Comparison of ENCODE assay signal across 10 mouse cellular contexts in genomic region chr2:153851030-153851360, GRCm38 (mm10). TPM values are rescaled to one million over a fixed set of nuclear protein-coding genes. Genes with fewer than 3 reads are reported as not detected.
DNase-seq lines count a peak whose midpoint lies in the region; ATAC-seq and TF ChIP-seq lines count a peak whose summit lies in the region.
"Had no signal": no experiment of that assay in that cellular context is flagged by ENCODE, and none has a peak within 500 bp of the region (broad histone marks: within the 10 kb centered on the region; RNA-seq: fewer than 3 reads in every experiment).

No protein-coding gene starts in this region.

- WGBS in midbrain, embryonic 14.5 days, result 59% methylated on average over 4 of the region's 4 CpGs
- 63% methylated on average over 4 of the region's 4 CpGs for WGBS in midbrain, embryonic 11.5 days
- WGBS in hindbrain, postnatal 0 days, result 48% methylated on average over 4 of the region's 4 CpGs
- WGBS in limb, embryonic 10.5 days, result 59% methylated on average over 4 of the region's 4 CpGs
- whole genome bisulfite sequencing in midbrain, embryonic 16.5 days, result 57% methylated on average over 4 of the region's 4 CpGs

- no peak overlapping the region for H3K4me2 ChIP-seq in midbrain, embryonic 14.5 days (ENCODE audit: low read length)
- no peak overlapping the region for H3K4me2 ChIP-seq in midbrain, embryonic 11.5 days
- H3K4me2 ChIP-seq in hindbrain, postnatal 0 days (ENCODE audit: low read depth, low read length), result no peak overlapping the region
- no peak overlapping the region for H3K4me2 ChIP-seq in midbrain, embryonic 16.5 days (ENCODE audit: low read length)
- H3K4me2 ChIP-seq: embryonic facial prominence, embryonic 15.5 days had no signal

- peak; percentile 51; the same call in 1 of the 2 replicates for TF ChIP-seq CTCF in hindbrain, postnatal 0 days (IDR thresholded peaks at IDR 0.05; ENCODE audit: low read depth)

- no peak for ATAC-seq in midbrain, embryonic 14.5 days (ENCODE audit: low FRiP score, low TSS enrichment)
- no peak for ATAC-seq in midbrain, embryonic 11.5 days (ENCODE audit: low FRiP score)
- ATAC-seq in hindbrain, postnatal 0 days, result peak; percentile 29; the same call in 1 of the 2 replicates
- ATAC-seq in midbrain, embryonic 16.5 days, result no peak

- no peaks in the 10 kb centered on the region for H3K4me1 ChIP-seq in midbrain, embryonic 14.5 days (ENCODE audit: control insufficient read depth, insufficient read depth, low read length)
- H3K4me1 ChIP-seq in midbrain, embryonic 11.5 days (ENCODE audit: control insufficient read depth, insufficient read depth, low read length), result no peaks in the 10 kb centered on the region; the same call in 1 of the 2 replicates
- H3K4me1 ChIP-seq in hindbrain, postnatal 0 days (ENCODE audit: insufficient read depth, low read length), result no peaks in the 10 kb centered on the region
- H3K4me1 ChIP-seq in limb, embryonic 10.5 days, result 0 out of 2 replicates have a peak, but pooled peaks cover 4% of the 10 kb centered on the region
- no peaks in the 10 kb centered on the region for H3K4me1 ChIP-seq in midbrain, embryonic 16.5 days (ENCODE audit: control insufficient read depth, insufficient read depth, low read length)

- H3K9ac ChIP-seq in midbrain, embryonic 14.5 days (replicated peaks; ENCODE audit: low read length), result no peak overlapping the region
- H3K9ac ChIP-seq in midbrain, embryonic 11.5 days (ENCODE audit: low read length), result no peak overlapping the region
- no peak overlapping the region for H3K9ac ChIP-seq in hindbrain, postnatal 0 days (replicated peaks; ENCODE audit: low read length)
- H3K9ac ChIP-seq in midbrain, embryonic 16.5 days (ENCODE audit: low read depth, low read length), result no peak overlapping the region
- H3K9ac ChIP-seq: embryonic facial prominence, embryonic 15.5 days had no signal

- DNase-seq in midbrain, embryonic 14.5 days, result peak; percentile 62
- no peak for DNase-seq in midbrain, embryonic 11.5 days (ENCODE audit: low spot score, missing footprints)
- DNase-seq in adrenal gland, adult 8-10 months, result peak; percentile 45
- DNase-seq in embryo, embryonic 11.5 days (ENCODE audit: low read depth, low spot score), result peak; percentile 19
- peak; percentile 57 for DNase-seq in hindbrain, postnatal 0 days (ENCODE audit: low spot score)
- peak; percentile 48 for DNase-seq in limb, embryonic 10.5 days (ENCODE audit: low spot score)
- DNase-seq in retina, postnatal 7 days (ENCODE audit: low read depth, low spot score), result peak; percentile 31

- H3K27ac ChIP-seq in midbrain, embryonic 14.5 days (replicated peaks; ENCODE audit: low read depth, low read length), result no peak overlapping the region
- no peak overlapping the region for H3K27ac ChIP-seq in midbrain, embryonic 11.5 days (ENCODE audit: low read depth, low read length)
- no peak overlapping the region for H3K27ac ChIP-seq in hindbrain, postnatal 0 days
- H3K27ac ChIP-seq in limb, embryonic 10.5 days, result no peak overlapping the region
- H3K27ac ChIP-seq in midbrain, embryonic 16.5 days (ENCODE audit: low read length), result no peak overlapping the region
- H3K27ac ChIP-seq: embryonic facial prominence, embryonic 15.5 days had no signal

- H3K9me3 ChIP-seq in midbrain, embryonic 14.5 days (ENCODE audit: control insufficient read depth, low read length), result no peaks in the 10 kb centered on the region
- H3K9me3 ChIP-seq in midbrain, embryonic 11.5 days (ENCODE audit: control insufficient read depth, low read length), result no peaks in the 10 kb centered on the region
- H3K9me3 ChIP-seq in hindbrain, postnatal 0 days (ENCODE audit: low read length), result no peaks in the 10 kb centered on the region
- H3K9me3 ChIP-seq in limb, embryonic 10.5 days (replicated peaks), result no peaks in the 10 kb centered on the region
- H3K9me3 ChIP-seq in midbrain, embryonic 16.5 days (replicated peaks; ENCODE audit: control insufficient read depth, low read length, poor library complexity, severe bottlenecking), result no peaks in the 10 kb centered on the region
- H3K9me3 ChIP-seq: embryonic facial prominence, embryonic 15.5 days had no signal

- no peaks in the 10 kb centered on the region for H3K27me3 ChIP-seq in midbrain, embryonic 14.5 days (ENCODE audit: control insufficient read depth, insufficient read depth, low read length)
- no peaks in the 10 kb centered on the region for H3K27me3 ChIP-seq in midbrain, embryonic 11.5 days (ENCODE audit: control insufficient read depth, insufficient read depth, low read length)
- no peaks in the 10 kb centered on the region for H3K27me3 ChIP-seq in hindbrain, postnatal 0 days (ENCODE audit: insufficient read depth, low read length)
- H3K27me3 ChIP-seq in limb, embryonic 10.5 days (ENCODE audit: low read depth, poor library complexity, severe bottlenecking), result no peaks in the 10 kb centered on the region
- H3K27me3 ChIP-seq in midbrain, embryonic 16.5 days (ENCODE audit: control insufficient read depth, insufficient read depth, low read depth, low read length), result no peaks in the 10 kb centered on the region
- H3K27me3 ChIP-seq: embryonic facial prominence, embryonic 15.5 days had no signal

- no peak overlapping the region for H3K4me3 ChIP-seq in midbrain, embryonic 14.5 days (replicated peaks; ENCODE audit: low read depth, low read length)
- H3K4me3 ChIP-seq in midbrain, embryonic 11.5 days (ENCODE audit: low read depth, low read length), result no peak overlapping the region
- H3K4me3 ChIP-seq in hindbrain, postnatal 0 days (ENCODE audit: low read length), result no peak overlapping the region
- H3K4me3 ChIP-seq in limb, embryonic 10.5 days, result no peak overlapping the region
- no peak overlapping the region for H3K4me3 ChIP-seq in midbrain, embryonic 16.5 days (ENCODE audit: low read depth, low read length)
- H3K4me3 ChIP-seq: embryonic facial prominence, embryonic 15.5 days; myocyte had no signal

- H3K36me3 ChIP-seq in midbrain, embryonic 14.5 days (ENCODE audit: control insufficient read depth, insufficient read depth, low read length), result no peaks in the 10 kb centered on the region
- no peaks in the 10 kb centered on the region for H3K36me3 ChIP-seq in midbrain, embryonic 11.5 days (ENCODE audit: control insufficient read depth, insufficient read depth, low read length)
- H3K36me3 ChIP-seq in hindbrain, postnatal 0 days (ENCODE audit: insufficient read depth, low read length), result no peaks in the 10 kb centered on the region
- H3K36me3 ChIP-seq in limb, embryonic 10.5 days, result no peaks in the 10 kb centered on the region
- no peaks in the 10 kb centered on the region for H3K36me3 ChIP-seq in midbrain, embryonic 16.5 days (ENCODE audit: control insufficient read depth, insufficient read depth, low read length)
- H3K36me3 ChIP-seq: embryonic facial prominence, embryonic 15.5 days had no signal

RNA-seq across cellular contexts. Expression of gene Sun5, which starts 19.9 kb away (rescaled TPM):
- polyA plus RNA-seq in midbrain, embryonic 14.5 days (2014; fragmentation: Nextera tagmentation; extraction: Ambion mirVana), result not detected in 2 replicates
- not detected in 2 replicates for polyA plus RNA-seq in midbrain, embryonic 11.5 days (2014; fragmentation: Nextera tagmentation; extraction: Ambion mirVana)
- total RNA-seq in adrenal gland, adult 8-10 months (2022), result not detected
- not detected in 2 replicates for total RNA-seq in hindbrain, postnatal 0 days (2014; rRNA removed)
- polyA plus RNA-seq in hindbrain, postnatal 0 days (2015; fragmentation: Nextera tagmentation; extraction: Ambion mirVana), result not detected in 2 replicates
- not detected in 2 replicates for polyA plus RNA-seq in limb, embryonic 10.5 days (2016; fragmentation: Nextera tagmentation; extraction: Ambion mirVana)
- polyA plus RNA-seq in midbrain, embryonic 16.5 days (2015; fragmentation: Nextera tagmentation; extraction: Ambion mirVana), result not detected in 2 replicates
- polyA plus RNA-seq: embryonic facial prominence, embryonic 15.5 days; myocyte had no signal

RNA-seq across cellular contexts. Expression of gene Bpifb2, which starts 23.9 kb away (rescaled TPM):
- polyA plus RNA-seq in midbrain, embryonic 14.5 days (2014; fragmentation: Nextera tagmentation; extraction: Ambion mirVana), result not detected in 2 replicates
- not detected in 2 replicates for polyA plus RNA-seq in midbrain, embryonic 11.5 days (2014; fragmentation: Nextera tagmentation; extraction: Ambion mirVana)
- total RNA-seq in adrenal gland, adult 8-10 months (2022), result under 1 TPM in 1 of 4 experiments, not detected in 3; 0.17 TPM
- 0.25 and 0.26 TPM in 2 replicates for total RNA-seq in hindbrain, postnatal 0 days (2014; rRNA removed)
- polyA plus RNA-seq in hindbrain, postnatal 0 days (2015; fragmentation: Nextera tagmentation; extraction: Ambion mirVana), result 0.29 and 0.49 TPM in 2 replicates
- not detected in 2 replicates for polyA plus RNA-seq in limb, embryonic 10.5 days (2016; fragmentation: Nextera tagmentation; extraction: Ambion mirVana)
- 0.26 TPM in 1 of 2 replicates, not detected in the other for polyA plus RNA-seq in midbrain, embryonic 16.5 days (2015; fragmentation: Nextera tagmentation; extraction: Ambion mirVana)
- polyA plus RNA-seq: embryonic facial prominence, embryonic 15.5 days; myocyte had no signal

RNA-seq across cellular contexts. Expression of gene Bpifb6, which starts 49.2 kb away (rescaled TPM):
- 0.12 TPM in 1 of 2 replicates, not detected in the other for polyA plus RNA-seq in midbrain, embryonic 14.5 days (2014; fragmentation: Nextera tagmentation; extraction: Ambion mirVana)
- not detected in 2 replicates for polyA plus RNA-seq in midbrain, embryonic 11.5 days (2014; fragmentation: Nextera tagmentation; extraction: Ambion mirVana)
- 1 to 10 TPM in 2 of 4 experiments, under 1 TPM in 1, not detected in 1; 0.30 to 6.2 (median 4.9) TPM for total RNA-seq in adrenal gland, adult 8-10 months (2022)
- not detected in 2 replicates for total RNA-seq in hindbrain, postnatal 0 days (2014; rRNA removed)
- polyA plus RNA-seq in hindbrain, postnatal 0 days (2015; fragmentation: Nextera tagmentation; extraction: Ambion mirVana), result 0.14 and 0.24 TPM in 2 replicates
- polyA plus RNA-seq in limb, embryonic 10.5 days (2016; fragmentation: Nextera tagmentation; extraction: Ambion mirVana), result not detected in 2 replicates
- polyA plus RNA-seq in midbrain, embryonic 16.5 days (2015; fragmentation: Nextera tagmentation; extraction: Ambion mirVana), result not detected in 2 replicates
- polyA plus RNA-seq: embryonic facial prominence, embryonic 15.5 days; myocyte had no signal
